Mouse (Mus musculus) layer of hippocampus, adult 11-12 months (tissue): ENCODE measurements around the gene Ncapd3.

Experiments used
- DNase-seq: peaks from one replicate; pipeline ENCODE4 v3.0.0; 2022; ENCODE audit warnings: low spot score

Gene Ncapd3

DNA sequence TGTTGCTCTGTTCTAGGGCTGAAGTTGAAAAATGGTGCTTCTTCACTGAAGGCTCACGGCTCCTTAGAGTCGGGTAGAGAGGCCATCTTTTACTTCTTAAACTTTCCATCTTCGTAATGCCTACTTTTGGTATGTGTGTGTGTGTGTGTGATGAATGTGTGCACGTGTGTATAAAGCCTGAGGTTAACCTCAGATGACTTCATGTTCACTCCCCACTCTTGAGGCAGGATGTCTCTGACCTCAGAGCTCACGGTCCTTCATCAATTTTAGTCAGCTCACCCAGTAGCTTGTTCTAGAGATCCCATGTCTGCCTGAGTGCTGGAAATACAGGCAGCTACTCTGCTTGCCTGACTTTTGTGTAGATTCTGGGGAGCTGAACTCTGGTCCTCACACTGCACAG, 13.9 kb downstream of the Ncapd3 start:
- no peak for DNase-seq

- no peak for DNase-seq
Measured at GRCm38 (mm10) chr9:27049492-27049891, 19.5 kb downstream of the Ncapd3 start.

DNA sequence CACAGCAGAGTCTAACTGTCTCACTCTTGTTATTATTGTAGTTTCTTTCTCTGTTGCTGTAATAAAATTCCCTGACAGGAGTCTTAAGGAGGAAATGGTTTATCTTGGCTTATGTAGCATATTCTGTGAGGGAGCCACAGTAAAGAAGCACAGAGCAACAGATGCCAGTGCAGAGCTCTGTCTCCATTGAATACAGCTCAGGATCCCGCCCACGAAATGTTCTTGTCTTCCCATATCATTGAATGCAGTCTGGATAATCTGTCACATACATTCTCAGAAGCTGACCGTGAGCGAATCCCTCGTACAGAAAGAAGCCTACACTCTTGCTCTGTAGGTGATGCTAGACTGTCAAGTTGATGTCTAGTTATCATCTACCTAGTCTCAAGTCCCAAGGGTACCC, 28.4 kb downstream of the Ncapd3 start:
- peak; percentile 40 for DNase-seq

GRCm38 (mm10) chr9:27070895-27071294, 40.9 kb downstream of the Ncapd3 start:
- DNase-seq: no peak

DNA sequence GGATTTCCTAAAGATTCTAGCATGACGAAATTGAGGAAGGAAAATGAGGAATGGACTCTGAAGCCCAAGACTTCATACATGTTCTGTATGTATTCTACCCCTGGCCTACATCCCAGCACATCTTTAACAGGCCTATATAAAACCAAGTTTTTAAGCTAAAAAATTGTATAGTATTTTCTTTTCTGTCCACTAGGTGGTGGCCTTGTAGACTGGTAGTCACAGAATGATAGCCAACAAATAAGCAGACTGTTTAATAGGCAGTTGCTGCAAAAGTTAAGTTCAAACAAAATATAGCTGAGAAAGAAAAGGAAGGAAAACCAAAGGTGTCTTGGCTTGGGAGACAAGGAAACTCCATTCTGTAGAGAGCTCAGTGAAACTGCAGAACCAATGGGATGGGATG, 44.7 kb downstream of the Ncapd3 start:
- DNase-seq: no peak

- DNase-seq: no peak
Measured at GRCm38 (mm10) chr9:27075812-27076211, 45.8 kb downstream of the Ncapd3 start.

- no peak for DNase-seq
Measured at GRCm38 (mm10) chr9:27086256-27086655, 56.3 kb downstream of the Ncapd3 start.

DNA sequence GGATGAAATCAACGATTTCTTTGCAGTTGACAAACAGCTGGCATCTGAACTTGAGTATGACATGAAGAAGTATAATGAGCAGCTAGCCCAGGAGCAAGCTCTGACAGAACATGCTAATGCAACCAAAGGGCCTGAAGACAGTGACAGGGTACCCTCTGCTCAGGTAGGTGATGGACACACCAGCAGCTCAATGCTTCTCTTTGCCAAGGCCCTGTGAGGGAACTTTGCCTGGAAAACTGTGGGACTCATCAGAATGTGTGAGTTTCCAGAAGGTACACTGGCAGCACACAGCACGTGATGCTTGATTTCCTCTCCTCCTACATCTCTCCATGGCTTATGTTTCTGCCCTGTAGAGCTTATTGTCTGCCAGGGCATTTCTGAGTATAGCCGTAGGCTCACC, 57.4 kb downstream of the Ncapd3 start:
- no peak for DNase-seq

DNA sequence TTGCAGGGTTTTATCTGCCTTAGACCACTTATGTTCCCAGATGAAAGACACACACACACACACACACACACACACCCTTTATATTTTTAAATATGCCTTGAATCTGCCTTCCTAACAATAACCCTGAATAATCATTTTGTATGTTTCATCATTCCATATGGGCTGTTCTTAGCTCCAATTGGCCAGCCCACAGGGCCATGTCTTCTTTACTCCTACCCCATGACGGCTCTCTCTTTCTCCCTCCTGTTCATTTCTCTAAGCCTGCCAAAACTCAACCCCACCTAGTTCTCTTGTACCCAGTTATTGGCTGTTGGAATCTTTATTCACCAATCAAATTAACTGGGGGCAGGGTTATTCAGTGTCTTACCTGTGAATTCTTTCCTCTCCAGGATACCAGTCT, 60.2 kb downstream of the Ncapd3 start:
- DNase-seq: no peak

DNA sequence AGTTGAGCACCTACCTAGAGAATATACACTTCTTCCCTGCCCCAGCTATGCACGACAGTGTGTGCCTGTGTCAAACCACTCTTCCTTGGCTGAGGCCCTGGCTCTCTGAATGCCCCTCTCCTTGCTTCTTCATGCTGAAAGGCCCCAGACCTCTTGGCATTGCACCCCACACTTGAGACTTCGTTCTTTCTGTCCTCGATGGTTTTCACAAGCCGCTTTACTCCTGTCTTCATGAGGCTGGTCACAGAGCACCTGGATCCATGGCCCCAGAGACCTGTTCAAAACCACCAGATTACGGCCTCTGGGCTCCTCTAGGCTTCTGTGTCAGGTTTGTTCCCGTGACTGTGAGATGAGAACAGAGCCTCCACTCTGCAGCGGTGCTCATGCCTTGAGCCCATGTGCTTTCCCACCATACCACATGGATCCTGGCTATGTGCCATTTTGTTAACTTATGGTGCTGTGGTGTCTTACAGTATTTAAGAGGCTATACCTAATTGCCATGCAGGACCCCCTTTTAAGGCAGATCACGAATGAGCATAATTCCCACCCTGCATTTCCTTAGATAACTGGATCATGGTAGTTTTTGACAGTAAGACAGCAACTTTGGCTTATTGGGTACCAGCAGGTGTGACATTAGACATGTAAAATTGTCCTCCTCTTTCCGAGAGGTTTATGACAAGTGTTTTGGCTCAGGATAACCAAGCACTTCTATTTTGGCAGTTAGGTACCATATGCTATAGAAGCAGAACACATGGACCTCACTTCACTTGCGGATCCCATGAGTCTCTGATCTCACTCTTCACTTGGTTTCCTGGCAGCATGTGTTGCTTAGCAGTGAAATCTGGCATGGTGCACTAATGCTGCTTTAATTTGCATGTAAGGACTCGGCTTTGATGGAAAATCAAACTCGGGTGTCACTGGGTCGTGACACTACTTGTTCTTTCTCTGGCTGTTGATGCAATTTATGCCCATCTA, 61.1 kb downstream of the Ncapd3 start:
- DNase-seq: peak; percentile 73

- no peak for DNase-seq
Measured at GRCm38 (mm10) chr9:27092916-27093315, 62.9 kb downstream of the Ncapd3 start.

GRCm38 (mm10) chr9:27098092-27098491, 68.1 kb downstream of the Ncapd3 start:
- no peak for DNase-seq

DNA sequence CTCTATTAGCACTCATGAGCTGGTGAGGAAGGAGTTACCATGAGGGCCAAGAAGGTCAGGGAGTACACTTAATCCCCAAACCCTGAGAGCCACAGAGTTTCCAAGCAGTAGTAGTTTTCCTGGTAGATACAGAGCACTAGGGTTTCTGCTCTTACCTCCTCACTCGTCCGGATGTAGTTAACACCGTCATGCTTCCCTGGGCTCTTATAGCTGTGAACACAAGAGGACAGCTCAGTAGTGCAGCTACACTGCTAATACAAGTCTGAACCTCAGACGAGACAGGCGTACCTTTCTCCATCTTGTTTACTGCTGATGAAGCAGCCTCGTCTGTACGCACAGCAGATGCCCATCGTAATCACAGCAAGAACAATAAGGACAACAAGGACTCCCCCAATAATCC, 68.6 kb downstream of the Ncapd3 start:
- DNase-seq: no peak

DNA sequence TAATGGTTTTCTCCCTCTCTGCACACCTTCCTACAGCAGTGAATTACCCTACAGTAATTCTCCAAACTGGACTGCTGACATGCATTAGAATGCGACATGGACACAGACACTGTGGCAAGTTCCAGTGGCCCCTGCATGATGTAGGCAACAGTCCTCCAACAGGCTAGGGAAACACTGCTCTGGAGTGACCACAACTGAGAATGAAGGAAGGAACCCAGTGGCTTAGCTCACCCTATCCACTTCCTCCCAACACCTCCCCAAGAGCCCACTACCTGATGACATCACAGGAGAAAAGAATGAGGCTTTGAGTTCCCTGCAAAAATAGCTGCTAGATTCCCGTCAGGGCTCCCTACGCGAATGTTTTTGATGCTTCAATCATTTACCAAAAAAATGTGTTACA, 69.5 kb downstream of the Ncapd3 start:
- DNase-seq: no peak

GRCm38 (mm10) chr9:27101466-27101865, 71.5 kb downstream of the Ncapd3 start:
- no peak for DNase-seq

- peak; percentile 71 for DNase-seq
Measured at GRCm38 (mm10) chr9:27106081-27106480, 76.1 kb downstream of the Ncapd3 start.

GRCm38 (mm10) chr9:27108451-27108850, 78.5 kb downstream of the Ncapd3 start:
- DNase-seq: no peak

DNA sequence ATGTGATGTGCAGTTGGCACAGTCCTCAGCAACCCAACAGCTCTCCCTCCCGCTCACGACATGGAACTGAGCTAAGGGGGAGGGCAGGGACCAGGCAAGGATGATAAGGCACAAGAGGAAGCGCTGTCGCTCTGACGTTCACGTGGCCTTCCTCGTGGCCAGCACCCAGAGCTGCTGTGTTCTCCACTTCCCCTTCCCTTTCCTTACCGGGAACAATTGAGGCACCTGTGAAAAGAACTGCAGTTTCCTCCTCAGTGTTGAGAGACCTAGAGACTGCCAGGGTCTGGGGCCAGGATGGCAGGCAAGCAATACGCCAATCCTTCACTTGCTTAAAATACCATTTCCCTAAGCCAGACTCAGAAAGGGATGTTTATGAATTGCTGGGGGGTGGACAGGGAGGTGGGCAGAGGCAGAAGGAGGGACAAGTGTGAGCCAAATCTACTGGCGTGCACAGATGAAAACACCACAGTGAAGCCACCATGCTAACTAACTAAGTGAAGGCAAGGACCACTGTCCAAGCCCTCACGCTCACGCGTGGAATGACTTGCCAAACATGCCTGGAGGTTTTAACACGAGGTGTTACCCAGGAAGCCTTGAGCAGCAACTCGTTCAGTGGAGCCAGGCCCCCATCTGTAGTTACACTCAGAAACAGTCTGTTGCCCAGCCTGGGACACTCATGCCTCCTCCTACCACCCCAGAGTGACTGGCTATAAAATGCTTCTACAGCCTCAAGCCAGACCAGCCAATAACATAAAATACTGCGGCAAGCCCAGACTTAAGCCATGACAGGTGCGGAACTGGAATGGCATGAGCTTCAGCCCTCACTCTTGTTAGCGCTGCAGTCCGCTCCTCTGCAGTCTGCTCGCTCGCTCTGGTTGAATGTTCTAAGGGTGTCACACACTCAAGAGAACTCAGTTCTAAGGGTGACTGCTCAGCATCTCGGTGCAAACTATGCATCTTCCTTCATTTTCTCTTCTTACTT, 79.8 kb downstream of the Ncapd3 start:
- DNase-seq: peak; percentile 61

GRCm38 (mm10) chr9:27110681-27111080, 80.7 kb downstream of the Ncapd3 start:
- no peak for DNase-seq

DNA sequence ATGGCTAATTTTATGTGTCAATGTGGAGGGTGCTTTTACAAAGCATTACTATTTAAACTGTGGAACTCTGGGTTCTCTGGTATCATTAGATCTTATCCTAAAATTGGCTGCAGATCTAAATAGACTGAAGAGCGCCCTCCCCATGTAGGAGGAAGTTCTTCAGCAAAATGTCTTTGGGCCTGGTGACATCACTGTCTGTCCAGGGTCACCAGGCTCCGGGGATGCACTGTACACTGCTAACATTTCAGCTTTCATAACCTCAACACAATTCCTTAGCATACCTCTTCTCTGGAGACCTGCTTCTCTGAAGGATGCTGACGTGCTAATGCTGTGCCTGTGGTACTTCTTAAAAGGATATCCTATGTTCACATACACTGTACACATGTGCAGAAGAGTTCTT, 81.8 kb downstream of the Ncapd3 start:
- DNase-seq: no peak

DNA sequence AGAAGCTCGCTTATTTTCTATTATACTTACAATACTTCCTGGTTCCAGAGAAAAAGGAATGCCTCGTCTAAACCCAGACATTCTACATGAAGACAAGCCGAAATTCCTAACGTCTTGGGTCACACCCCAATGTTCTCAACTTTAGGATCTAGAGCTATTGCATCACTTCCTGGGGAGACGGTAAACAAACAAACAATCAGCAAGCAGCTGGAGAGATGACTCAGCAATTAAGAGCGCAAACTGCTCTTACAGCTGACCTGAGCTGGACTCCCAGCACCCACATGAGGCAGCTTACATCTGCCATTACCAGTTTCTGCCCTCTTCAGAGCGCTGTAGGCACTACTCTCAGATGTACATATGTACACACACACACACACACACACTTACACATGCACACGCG, 91.3 kb downstream of the Ncapd3 start:
- DNase-seq: no peak

- DNase-seq: no peak
Measured at GRCm38 (mm10) chr9:27122076-27122475, 92.1 kb downstream of the Ncapd3 start.

DNA sequence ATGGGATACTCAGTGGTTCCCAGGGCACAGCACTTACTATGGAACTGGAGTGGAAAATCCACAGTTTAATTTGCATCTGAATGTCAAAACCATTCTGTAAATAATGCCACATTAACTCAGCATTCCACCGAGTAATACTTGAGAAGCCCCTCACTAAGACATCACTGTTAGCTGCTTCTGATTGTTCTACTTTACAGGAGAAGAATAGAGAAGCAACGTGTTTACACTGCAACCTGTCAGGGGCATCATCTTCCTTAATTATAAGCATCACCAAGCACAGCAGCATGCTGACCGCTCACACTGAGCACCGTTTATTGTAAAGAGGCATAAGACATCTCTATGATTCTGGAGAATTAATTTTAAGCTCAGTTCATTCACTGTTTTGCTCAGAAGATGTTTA, 93.0 kb downstream of the Ncapd3 start:
- no peak for DNase-seq
